Mouse (Mus musculus) CH12.LX (cell line): ENCODE measurements at regions not wholly inside any gene's neighbourhood (a gene's known extent, or its start where the extent isn't known, plus 50 kb on each side); places are given as distances from the start of the nearest gene placed in this dataset.

Source experiments
- CHD2 ChIP-seq: IDR thresholded peaks from 2 replicates; pipeline ENCODE4 v1.6.1; 2011; ENCODE audit warnings: low read length, improper control_type of control experiment
- CTCF ChIP-seq, 2 experiments: IDR thresholded peaks in 1 of 2; conservative IDR thresholded peaks in 1 of 2; 2 replicates each; pipeline ENCODE4 v1.5.1; 2011 to 2012; ENCODE audit warnings: low read depth in 2 of 2, low read length in 2 of 2, improper control_type of control experiment in 1 of 2, inconsistent platforms in 1 of 2, mild to moderate bottlenecking in 1 of 2, moderate library complexity in 1 of 2
- E2F4 ChIP-seq: IDR thresholded peaks from 2 replicates; pipeline ENCODE4 v1.6.1; 2011; ENCODE audit warnings: low read depth, low read length, improper control_type of control experiment; ENCODE audit not compliant: insufficient replicate concordance
- EP300 ChIP-seq: IDR thresholded peaks from 2 replicates; pipeline ENCODE4 v1.6.1; 2011; ENCODE audit warnings: low read length, improper control_type of control experiment
- IRF4 ChIP-seq: IDR thresholded peaks from 2 replicates; pipeline ENCODE4 v1.6.1; 2014; ENCODE audit warnings: low read depth, mild to moderate bottlenecking, inconsistent platforms, low read length, improper control_type of control experiment
- POLR2A ChIP-seq: IDR thresholded peaks from 2 replicates; pipeline ENCODE4 v1.6.1; 2011; ENCODE audit warnings: low read depth, mild to moderate bottlenecking, improper control_type of control experiment, low read length
- POLR2AphosphoS2 ChIP-seq: IDR thresholded peaks from 2 replicates; pipeline ENCODE4 v1.6.1; 2011; ENCODE audit warnings: low read depth, low read length, improper control_type of control experiment
- RAD21 ChIP-seq: IDR thresholded peaks from 2 replicates; pipeline ENCODE4 v1.6.1; 2011; ENCODE audit warnings: low read depth, mild to moderate bottlenecking, low read length, improper control_type of control experiment, moderate library complexity
- RCOR1 ChIP-seq: conservative IDR thresholded peaks from 2 replicates; pipeline ENCODE4 v1.6.1; 2012; ENCODE audit warnings: low read depth, mild to moderate bottlenecking, inconsistent platforms, low read length, improper control_type of control experiment
- TBP ChIP-seq: conservative IDR thresholded peaks from 2 replicates; pipeline ENCODE4 v1.6.1; 2011; ENCODE audit warnings: low read depth, low read length, improper control_type of control experiment
- ZC3H11A ChIP-seq: IDR thresholded peaks from 2 replicates; pipeline ENCODE4 v1.6.1; 2012; ENCODE audit warnings: low read depth, mild to moderate bottlenecking, inconsistent platforms, low read length, improper control_type of control experiment

- TF ChIP-seq POLR2A (no peak), CHD2 (no peak), POLR2AphosphoS2 (no peak), E2F4 (no peak), CTCF (conservative IDR thresholded peaks at IDR 0.05 in 1 of 2, IDR thresholded peaks at IDR 0.05 in 1 of 2; ENCODE audit: low read depth in 2 of 2, low read length in 2 of 2) (no peak), EP300 (no peak), RAD21 (no peak), IRF4 (no peak), TBP (no peak), RCOR1 (no peak), ZC3H11A (no peak)
Measured at GRCm38 (mm10) chr10:98196852-98197251, 470.3 kb upstream of the C030005K15Rik start.
